Mouse (Mus musculus) retina, embryonic 14.5 days (tissue): ENCODE measurements around the gene Slc38a10.
A peak's percentile ranks its signal among the peaks of the same experiment; 100 is the strongest.

Experiments used
- DNase-seq: peaks from one replicate; pipeline ENCODE4 v3.0.0-alpha.2; 2015; ENCODE audit warnings: low spot score

Slc38a10 gene

GRCm38 (mm10) chr11:120175948-120176347, 24.8 kb upstream of the Slc38a10 start:
- DNase-seq: no peak

- DNase-seq: no peak
Observed at GRCm38 (mm10) chr11:120173213-120173612, 22.1 kb upstream of the Slc38a10 start.

- DNase-seq: no peak
Observed at GRCm38 (mm10) chr11:120171168-120171567, 20.0 kb upstream of the Slc38a10 start.

GRCm38 (mm10) chr11:120169208-120169992, 18.3 kb upstream of the Slc38a10 start:
- DNase-seq: peak; percentile 92

GRCm38 (mm10) chr11:120168516-120168915, 17.4 kb upstream of the Slc38a10 start:
- no peak for DNase-seq

GRCm38 (mm10) chr11:120167921-120168356, 16.8 kb upstream of the Slc38a10 start:
- DNase-seq: no peak

- DNase-seq: no peak
Observed at GRCm38 (mm10) chr11:120167059-120167458, 15.9 kb upstream of the Slc38a10 start.

- no peak for DNase-seq
Observed at GRCm38 (mm10) chr11:120164471-120165261, 13.5 kb upstream of the Slc38a10 start.

- DNase-seq: no peak
Observed at GRCm38 (mm10) chr11:120164028-120164427, 12.9 kb upstream of the Slc38a10 start.

GRCm38 (mm10) chr11:120163207-120163606, 12.1 kb upstream of the Slc38a10 start:
- DNase-seq: no peak

GRCm38 (mm10) chr11:120161245-120161644, 10.1 kb upstream of the Slc38a10 start:
- DNase-seq: no peak

GRCm38 (mm10) chr11:120160478-120160877, 9.3 kb upstream of the Slc38a10 start:
- DNase-seq: peak; percentile 64

- DNase-seq: no peak
Observed at GRCm38 (mm10) chr11:120159653-120160052, 8.5 kb upstream of the Slc38a10 start.

GRCm38 (mm10) chr11:120158828-120159227, 7.7 kb upstream of the Slc38a10 start:
- no peak for DNase-seq

- peak; percentile 60 for DNase-seq
Observed at GRCm38 (mm10) chr11:120150440-120151112, 570 bp downstream of the Slc38a10 start.

- peak; percentile 40 for DNase-seq
Observed at GRCm38 (mm10) chr11:120149510-120150200, 1.5 kb downstream of the Slc38a10 start.

- no peak for DNase-seq
Observed at GRCm38 (mm10) chr11:120148201-120148855, 2.8 kb downstream of the Slc38a10 start.

GRCm38 (mm10) chr11:120143708-120144497, 7.2 kb downstream of the Slc38a10 start:
- DNase-seq: no peak

GRCm38 (mm10) chr11:120142601-120143051, 8.5 kb downstream of the Slc38a10 start:
- DNase-seq: peak; percentile 47

GRCm38 (mm10) chr11:120140255-120140654, 10.9 kb downstream of the Slc38a10 start:
- no peak for DNase-seq
